Mouse (Mus musculus): ENCODE results near the gene Slc35c2.

The Slc35c2 gene

DNA sequence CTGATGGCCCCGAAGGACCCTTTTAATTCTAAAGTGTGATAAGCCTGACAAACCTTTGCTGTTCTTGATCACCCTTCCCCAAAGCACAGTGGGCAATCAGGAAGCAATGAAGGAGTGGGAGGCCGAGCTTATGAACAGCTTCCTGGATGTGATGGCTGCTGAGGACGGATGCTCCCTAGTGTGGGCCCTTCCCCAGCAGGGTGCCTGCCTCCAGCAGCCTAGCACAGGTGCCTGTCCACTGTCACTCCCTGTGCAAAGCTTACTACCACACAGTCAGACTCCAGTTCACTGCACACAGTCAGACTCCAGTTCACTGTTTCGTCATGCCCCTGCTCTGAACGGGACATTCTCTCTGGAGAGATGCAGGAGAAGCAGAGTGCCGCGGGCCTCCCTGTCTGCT, 24.7 kb upstream of the Slc35c2 start:
- no peak for DNase-seq (ENCODE audit: low read depth, low spot score)

GRCm38 (mm10) chr2:165311577-165311976, 23.9 kb upstream of the Slc35c2 start:
- peak; percentile 98 for DNase-seq (ENCODE audit: low read depth, low spot score)

DNA sequence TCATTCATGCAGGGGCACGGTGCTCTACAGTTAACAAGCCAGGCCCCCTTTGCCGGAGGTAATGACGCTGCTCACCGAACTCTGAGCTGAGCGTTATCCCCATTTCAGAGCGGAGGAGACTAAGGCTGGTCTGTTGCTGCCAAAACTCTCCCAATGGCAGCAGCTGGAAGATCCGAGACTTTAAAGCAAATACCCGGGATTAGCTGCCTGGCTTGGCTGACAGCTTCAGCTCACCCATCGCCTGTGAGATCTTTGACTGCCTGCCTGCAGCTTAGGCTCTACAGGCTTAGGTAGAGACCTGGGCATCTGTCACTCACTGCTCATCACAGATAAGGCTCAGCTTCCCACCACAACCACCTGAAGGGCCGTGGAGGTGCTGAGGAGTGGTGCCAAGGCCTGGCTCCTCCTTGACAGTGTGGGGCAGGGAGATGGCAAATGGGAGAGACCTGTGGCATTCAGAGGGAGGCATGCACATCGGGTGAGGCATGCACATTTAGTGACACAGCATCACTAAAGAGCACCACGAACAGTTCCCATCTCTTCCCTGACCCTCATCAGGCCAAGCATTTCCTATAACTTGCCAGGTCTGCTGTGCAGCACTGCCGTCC, 23.3 kb upstream of the Slc35c2 start:
- DNase-seq (ENCODE audit: low read depth, low spot score), result no peak

GRCm38 (mm10) chr2:165307801-165308200, 20.1 kb upstream of the Slc35c2 start:
- DNase-seq (ENCODE audit: low read depth, low spot score), result no peak

- DNase-seq (ENCODE audit: low read depth, low spot score), result no peak
Observed at GRCm38 (mm10) chr2:165305438-165305837, 17.8 kb upstream of the Slc35c2 start.

DNA sequence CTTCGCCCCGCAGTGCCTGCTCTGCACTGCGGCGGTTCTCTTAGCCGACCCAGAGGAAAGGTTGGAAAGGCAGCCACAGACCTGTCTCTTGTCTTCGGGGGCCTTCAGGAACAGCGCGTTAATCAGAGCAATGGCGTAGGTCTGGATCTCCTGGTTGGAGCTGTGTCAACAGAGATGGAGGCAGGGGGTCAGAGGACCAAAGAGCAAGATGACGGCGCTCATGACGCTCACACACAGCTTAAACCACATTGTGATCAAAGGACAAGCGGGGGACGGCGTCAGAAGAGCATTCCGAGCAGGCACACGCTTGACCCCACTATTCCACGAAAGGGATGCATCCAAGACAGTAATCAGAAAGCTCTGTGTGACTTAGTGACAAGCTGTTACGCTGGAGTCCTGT, 17.1 kb upstream of the Slc35c2 start:
- no peak for DNase-seq (ENCODE audit: low read depth, low spot score)

DNA sequence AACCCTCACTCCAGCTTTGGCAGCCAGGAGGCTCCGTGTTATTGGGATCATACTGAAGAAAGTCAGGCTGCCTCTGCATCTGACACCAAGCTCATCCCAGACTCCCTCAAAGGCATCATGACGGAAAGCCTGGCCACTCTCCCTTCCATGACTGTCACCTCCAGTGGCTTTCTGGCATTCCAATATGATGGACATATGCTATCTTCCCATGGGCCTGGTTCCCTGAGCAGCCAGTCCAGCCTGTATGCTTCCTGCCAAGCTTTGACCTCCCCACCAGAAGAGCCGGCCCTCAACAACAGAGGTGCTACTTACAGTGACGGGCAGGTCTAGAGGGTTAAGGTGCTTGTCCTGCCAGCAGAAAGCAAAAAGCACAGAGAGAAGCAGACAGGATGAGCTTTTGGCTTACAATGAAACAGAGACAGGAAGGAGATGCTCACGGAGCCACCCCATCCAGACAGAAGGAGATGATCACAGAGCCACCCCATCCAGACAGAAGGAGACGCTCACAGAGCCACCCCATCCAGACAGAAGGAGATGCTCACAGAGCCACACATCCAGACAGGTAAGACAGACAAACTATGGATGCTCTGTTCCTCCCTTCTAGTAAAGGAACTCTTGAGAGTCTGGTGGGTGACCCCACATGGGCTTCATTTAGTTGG, 15.8 kb upstream of the Slc35c2 start:
- DNase-seq (ENCODE audit: low read depth, low spot score), result peak; percentile 78

DNA sequence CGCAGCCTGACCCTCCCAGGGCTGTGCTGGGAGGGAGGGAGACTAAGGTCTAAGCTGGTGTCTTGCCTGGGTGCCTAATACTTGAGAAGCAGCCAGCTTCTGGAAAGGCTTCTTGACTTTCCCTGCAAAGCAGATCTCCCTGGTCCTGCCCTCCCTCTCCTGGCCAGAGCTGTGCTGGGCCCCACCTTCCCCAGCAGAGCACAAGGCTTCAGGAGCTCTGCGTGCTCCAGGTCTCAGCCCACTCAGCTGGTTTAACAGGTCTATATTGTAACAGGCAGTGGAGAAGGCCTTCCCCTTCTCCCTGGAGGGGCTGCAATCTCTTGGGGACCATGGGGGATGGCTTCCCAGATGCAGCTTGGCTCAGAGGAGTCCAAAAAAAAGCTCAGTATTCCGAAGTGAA, 13.7 kb upstream of the Slc35c2 start:
- no peak for DNase-seq (ENCODE audit: low read depth, low spot score)

DNA sequence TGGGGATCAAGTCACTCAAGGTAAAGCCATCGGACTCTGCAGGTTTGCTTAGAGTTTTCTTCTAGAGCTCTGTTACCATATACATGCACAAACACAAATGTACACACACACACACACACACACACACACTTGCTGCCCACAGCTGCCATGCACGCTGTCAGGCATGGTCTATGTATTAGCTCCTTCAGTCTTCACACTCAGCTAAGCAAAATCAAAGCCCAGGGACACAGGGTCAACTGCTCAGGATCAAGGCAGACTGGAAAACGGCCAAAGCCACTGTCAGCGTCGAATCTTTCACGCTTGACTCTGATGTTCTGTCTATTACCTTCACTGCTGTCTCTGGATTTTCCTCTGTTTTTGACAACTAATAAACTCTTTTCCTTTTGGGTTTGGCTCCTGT, 13.2 kb upstream of the Slc35c2 start:
- no peak for DNase-seq (ENCODE audit: low read depth, low spot score)

DNA sequence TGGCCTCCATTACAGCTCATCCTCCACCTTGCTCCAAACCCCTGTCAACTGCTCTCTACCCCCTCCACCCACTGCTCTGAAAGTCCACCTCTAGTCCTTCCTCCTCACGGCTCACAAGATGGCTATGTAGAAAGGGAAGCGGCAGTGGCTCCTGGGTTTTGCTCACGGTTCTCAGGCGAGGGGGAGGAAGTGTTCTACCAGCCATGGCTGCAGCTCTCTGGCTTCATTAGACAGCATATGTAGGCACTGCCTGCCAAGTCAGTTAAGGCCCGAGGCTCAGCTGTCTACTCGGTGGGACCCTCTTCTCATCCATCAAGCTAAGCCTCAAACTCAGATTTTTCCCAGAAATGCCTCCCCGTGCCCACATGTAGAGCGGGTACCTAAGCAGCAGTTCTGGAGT, 12.8 kb upstream of the Slc35c2 start:
- DNase-seq (ENCODE audit: low read depth, low spot score), result peak; percentile 64

DNA sequence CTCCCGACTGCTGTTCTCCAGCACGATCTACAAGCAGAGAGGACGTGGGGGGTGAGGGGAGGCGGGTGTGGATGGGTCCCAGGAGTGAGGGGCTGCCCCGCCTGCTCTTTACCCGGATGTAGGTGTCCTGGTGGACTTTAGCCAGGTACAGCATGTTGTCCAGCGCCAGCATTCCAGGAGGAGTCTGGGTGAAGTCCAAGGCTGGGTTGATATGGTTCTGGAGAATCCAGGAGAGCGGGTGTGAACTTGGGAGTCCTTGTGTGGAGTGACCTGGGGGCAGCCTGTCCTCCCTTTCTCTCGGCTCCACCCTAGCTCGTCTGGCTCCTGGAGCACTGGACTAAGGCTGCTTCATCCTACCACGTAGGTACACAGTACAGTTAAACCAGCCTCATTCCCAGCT, 9.8 kb upstream of the Slc35c2 start:
- no peak for DNase-seq (ENCODE audit: low read depth, low spot score)

DNA sequence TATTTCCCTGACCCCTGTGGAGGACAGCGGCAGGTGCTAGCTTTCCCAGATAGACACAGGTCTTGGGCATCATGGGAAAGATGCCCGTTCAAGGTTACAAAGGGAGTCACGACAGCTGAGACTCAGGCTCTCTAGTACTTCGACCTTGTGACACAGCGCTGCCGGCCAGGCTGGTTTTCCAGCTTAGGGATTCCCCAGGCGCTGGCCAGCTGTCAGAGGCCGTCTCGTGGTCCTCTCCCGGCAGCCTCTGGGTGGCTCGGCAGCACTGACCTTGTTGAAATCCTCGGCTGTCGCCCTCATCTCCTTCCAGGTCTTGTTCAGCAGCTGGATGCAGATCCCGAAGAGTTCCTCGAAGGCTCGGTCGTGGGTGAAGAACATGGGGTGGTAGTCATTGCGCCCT, 8.9 kb upstream of the Slc35c2 start:
- DNase-seq (ENCODE audit: low read depth, low spot score), result no peak

GRCm38 (mm10) chr2:165288315-165289031, 804 bp upstream of the Slc35c2 start:
- peak; percentile 98 for DNase-seq (ENCODE audit: low read depth, low spot score)

DNA sequence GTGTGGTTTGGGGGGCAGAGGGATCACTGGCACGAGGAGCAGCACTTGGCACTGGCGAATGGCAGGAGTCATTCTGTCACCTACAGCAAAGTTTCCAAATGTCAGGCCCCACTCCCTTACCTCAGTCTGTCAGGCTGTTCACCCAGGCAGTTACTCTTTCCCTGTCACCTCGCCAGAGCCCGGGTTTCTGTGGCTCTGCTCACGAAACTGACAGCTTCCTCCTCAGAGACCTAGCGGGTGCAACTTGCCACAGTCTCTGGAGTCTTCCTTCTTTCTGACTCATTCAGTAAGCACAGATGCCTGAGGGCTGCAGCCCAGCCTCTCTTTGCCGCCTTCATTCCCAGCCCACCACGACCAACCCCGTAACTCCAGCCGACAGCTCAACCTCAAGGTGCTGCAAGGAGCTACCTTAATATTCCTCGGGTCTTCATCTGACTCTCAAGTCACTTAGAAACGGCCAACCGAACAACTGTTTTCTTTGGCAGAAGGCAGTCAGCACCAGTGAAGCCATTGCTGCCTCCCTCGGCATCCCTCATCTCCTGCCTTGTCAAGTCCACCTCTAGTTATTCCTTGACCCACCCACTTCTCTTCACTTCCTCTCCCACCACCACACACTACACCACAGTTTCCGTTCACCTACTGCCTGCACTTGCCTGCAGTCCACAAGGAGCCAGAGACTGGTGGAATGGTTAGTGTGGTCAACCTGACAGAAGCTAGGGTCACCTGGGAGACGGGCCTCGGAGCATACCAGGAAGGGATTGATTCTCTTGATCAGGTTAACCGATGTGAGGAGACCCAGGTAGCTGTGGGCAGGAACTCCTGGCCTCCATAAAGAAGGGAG, 1.1 kb downstream of the Slc35c2 start:
- DNase-seq (ENCODE audit: low read depth, low spot score), result peak; percentile 82

GRCm38 (mm10) chr2:165285621-165286020, 2.0 kb downstream of the Slc35c2 start:
- no peak for DNase-seq (ENCODE audit: low read depth, low spot score)

- DNase-seq (ENCODE audit: low read depth, low spot score), result no peak
Observed at GRCm38 (mm10) chr2:165285034-165285433, 2.6 kb downstream of the Slc35c2 start.

DNA sequence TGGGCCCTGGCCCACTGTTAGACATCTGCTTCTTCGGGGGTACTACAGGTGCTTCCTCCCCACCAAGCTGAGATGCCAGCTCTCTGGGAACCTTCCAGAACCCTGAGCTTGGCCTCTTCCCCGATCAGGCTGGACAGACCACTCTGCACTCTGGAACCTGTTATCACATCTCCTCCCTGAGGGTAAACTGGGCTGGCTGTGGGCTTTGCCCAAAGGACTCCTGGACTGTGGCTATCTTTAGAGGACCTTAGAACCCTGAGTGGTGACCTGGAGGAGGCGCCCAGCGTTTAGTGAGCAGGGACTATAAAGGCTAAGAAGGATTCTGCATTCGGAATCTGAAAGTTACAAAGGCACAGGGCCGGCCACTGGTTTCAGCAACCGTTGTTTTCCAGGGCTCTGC, 3.3 kb downstream of the Slc35c2 start:
- DNase-seq (ENCODE audit: low read depth, low spot score), result no peak

DNA sequence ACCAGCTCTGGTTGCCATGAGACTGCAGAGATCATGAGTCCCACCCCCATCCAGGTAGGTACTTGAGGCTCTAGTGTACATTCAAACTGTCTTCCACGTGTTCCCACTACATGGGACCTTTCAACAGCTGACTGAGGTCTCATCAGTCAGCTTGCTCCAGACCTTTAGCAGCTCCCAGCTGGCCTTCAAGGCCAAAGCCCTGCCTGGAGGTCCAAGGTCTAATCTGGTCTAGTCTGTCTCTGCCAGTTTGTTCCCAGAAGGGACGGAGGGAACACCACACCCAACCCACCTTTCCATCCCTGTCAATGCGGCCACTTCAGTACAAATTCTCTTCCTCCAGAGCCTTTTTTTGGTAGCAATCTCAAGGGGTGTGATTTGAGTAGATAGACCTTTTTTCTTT, 4.0 kb downstream of the Slc35c2 start:
- DNase-seq (ENCODE audit: low read depth, low spot score), result no peak

DNA sequence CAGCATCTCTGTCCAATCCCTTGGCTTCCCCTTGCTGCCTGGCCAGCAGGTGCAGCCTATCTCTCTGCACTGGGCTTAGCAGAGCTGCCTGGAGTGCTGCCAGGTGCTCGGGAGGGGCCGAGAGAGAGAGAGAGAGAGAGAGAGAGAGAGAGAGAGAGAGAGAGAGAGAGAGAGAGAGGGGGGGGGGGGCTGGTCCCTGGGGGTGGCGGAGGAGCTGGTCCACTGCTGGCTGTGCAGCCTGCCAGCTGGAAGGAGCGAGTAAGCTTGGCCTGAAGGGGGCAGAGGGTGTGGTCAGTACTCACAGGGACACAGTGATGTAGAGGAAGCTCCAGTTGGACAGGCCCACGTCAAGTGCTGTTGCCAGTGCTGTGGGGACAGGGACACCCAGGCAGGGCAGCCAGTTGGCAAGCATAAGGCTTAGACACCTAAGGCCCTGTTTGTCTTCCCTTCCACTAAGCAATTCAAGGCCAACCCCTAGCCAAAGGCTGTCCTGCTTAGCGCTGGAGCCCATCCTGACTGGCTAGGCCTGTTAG, 5.8 kb downstream of the Slc35c2 start:
- peak; percentile 84 for DNase-seq (ENCODE audit: low read depth, low spot score)

- DNase-seq (ENCODE audit: low read depth, low spot score), result no peak
Observed at GRCm38 (mm10) chr2:165279351-165279750, 8.3 kb downstream of the Slc35c2 start.

DNA sequence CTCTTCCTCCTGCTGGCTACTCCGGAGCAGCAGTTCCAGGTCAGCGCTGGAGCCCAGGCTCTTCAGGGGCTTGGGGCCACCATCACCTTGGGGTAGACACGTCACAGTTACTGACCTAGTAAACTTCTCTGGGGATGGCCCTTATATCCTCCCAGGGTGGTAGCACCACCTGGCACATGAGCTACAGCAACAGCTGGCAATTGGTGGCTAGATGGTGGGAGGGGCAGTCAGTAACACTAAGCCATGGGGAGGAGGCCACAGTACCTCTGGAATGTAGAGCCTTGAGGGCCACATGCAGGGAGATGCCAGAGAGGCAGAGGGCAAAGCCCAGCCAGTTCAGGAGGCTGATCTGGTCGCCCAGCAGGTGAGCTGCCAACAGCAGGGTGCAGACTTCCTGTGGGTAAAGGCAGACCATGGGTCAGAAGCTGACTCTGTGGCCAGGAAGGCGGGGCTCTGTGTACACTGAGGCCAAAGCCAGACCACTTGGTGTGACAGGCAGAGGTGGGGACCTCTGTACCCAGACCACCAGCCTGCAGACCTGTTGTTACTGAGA, 10.4 kb downstream of the Slc35c2 start:
- no peak for DNase-seq (ENCODE audit: low read depth, low spot score)

DNA sequence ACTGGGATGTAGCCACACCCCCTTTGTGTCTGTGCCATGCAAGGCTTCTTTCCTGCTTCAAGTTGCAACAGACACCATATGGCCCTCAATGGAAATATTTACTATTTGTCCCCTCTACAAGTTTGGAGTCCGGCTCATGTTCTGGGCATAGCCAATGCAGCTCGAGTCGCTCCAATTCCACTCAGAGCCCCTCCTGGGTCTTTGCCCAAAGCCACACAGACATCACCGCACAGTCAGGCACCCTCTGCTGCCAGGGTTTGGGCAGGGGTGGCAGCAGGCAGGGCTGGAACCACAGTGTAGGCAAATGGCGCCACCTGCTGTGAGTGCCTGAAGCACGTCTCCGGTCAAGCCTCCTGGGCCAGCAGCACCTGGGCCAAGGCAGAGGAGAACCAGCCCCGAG, 11.8 kb downstream of the Slc35c2 start:
- DNase-seq (ENCODE audit: low read depth, low spot score), result peak; percentile 94
